Mouse (Mus musculus): ENCODE data around the gene Gm6676. TPM values are rescaled to one million over a fixed set of nuclear protein-coding genes. Genes with fewer than 3 reads are reported as not detected.
"Not testable (repeated sequence)": the region's sequence is repeated elsewhere in the genome, so short reads cannot be mapped to it uniquely, and the experiment has no call there.

The Gm6676 gene
- not detected in 2 replicates for polyA plus RNA-seq (2014; fragmentation: Nextera tagmentation; extraction: Ambion mirVana)

DNA sequence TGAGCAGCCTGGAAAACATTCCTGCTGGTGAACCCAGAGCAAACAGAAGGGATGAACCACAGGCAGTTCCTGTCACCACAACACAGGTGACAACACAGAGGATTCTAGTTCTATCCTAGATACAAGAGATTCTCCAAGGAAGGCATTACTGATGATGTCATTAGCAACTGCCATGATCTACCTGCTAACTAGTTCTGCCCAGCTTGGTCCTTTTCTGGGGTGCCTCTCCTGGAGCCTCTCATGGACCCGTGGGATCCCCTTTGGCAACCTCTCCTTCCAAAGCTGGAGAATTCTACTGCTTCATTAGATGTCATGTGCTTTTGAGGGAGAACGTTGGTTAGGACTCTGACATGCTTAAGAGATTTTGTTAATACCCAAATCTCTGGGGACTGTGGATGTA, at the start of gene Gm6676:
Gm6676 (minus strand) TSS at position 101 of the 400 bp plus-strand sequence.
- H3K4me3 ChIP-seq (ENCODE audit: low read length); H3K27me3 ChIP-seq (ENCODE audit: control insufficient read depth, insufficient read depth, low read length); H3K36me3 ChIP-seq (ENCODE audit: control insufficient read depth, insufficient read depth, low read length); ATAC-seq (ENCODE audit: low FRiP score, low TSS enrichment); H3K27ac ChIP-seq (ENCODE audit: low read depth, low read length); H3K4me1 ChIP-seq (ENCODE audit: control insufficient read depth, insufficient read depth, low read length); H3K9me3 ChIP-seq (ENCODE audit: control insufficient read depth, low read length); H3K9ac ChIP-seq (ENCODE audit: low read depth, low read length); H3K4me2 ChIP-seq (replicated peaks; ENCODE audit: low read depth, low read length): not testable (repeated sequence)
- WGBS: no CpG with 5 or more reads among the region's 2 CpGs

DNA sequence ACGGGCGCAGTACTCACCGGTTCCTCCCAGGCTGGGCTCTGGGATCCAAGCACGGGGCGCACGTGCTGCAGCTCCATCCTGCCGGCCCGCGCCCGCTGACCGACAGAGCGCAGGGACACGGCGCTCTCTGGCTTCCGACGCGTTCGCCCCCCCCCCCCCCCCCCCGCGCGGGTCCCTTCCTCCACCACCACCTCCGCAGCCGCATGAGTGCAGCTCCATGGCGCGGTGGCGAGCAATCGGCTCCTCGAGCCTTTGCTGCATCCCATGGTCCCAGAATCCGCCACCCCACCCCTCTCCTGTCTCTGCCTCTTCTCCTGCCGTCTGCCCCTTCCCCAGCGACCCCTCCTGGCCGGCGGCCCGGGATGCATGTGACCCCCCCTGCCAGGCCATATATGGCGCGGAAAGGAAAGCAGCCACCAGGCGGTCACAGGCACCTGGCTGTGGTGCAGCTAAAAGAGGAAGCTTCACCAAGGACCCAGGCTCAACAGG, 49.3 kb upstream of the Gm6676 start, which contains the start of gene Gm3512:
Gm3512 (minus strand) TSS at position 51 of the 489 bp plus-strand sequence.
- H3K9ac ChIP-seq (ENCODE audit: low read depth, low read length); H3K4me2 ChIP-seq (replicated peaks; ENCODE audit: low read depth, low read length); H3K4me1 ChIP-seq (ENCODE audit: control insufficient read depth, insufficient read depth, low read length); H3K4me3 ChIP-seq (ENCODE audit: low read length); H3K9me3 ChIP-seq (ENCODE audit: control insufficient read depth, low read length); H3K27ac ChIP-seq (ENCODE audit: low read depth, low read length); H3K36me3 ChIP-seq (ENCODE audit: control insufficient read depth, insufficient read depth, low read length); H3K27me3 ChIP-seq (ENCODE audit: control insufficient read depth, insufficient read depth, low read length); ATAC-seq (ENCODE audit: low FRiP score, low TSS enrichment): not testable (repeated sequence)
- no CpG with 5 or more reads among the region's 37 CpGs for WGBS

DNA sequence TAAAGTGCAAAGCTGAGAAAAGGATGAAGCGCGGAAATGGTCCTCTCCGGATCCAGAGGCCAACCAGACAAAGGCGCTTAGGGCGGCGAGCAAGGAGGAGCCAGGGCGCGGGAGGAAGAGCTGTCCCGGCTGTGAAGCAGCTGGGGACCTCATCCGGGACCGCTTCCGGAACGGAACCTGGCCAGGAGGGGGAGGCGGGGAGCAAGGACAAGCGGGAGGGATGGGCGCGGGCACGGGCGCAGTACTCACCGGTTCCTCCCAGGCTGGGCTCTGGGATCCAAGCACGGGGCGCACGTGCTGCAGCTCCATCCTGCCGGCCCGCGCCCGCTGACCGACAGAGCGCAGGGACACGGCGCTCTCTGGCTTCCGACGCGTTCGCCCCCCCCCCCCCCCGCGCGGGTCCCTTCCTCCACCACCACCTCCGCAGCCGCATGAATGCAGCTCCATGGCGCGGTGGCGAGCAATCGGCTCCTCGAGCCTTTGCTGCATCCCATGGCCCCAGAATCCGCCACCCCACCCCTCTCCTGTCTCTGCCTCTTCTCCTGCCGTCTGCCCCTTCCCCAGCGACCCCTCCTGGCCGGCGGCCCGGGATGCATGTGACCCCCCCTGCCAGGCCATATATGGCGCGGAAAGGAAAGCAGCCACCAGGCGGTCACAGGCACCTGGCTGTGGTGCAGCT, 19.9 kb downstream of the Gm6676 start:
- H3K4me2 ChIP-seq (replicated peaks; ENCODE audit: low read depth, low read length): peak overlapping the region; percentile 38
- not testable (repeated sequence) for H3K36me3 ChIP-seq (ENCODE audit: control insufficient read depth, insufficient read depth, low read length); H3K27me3 ChIP-seq (ENCODE audit: control insufficient read depth, insufficient read depth, low read length); H3K4me1 ChIP-seq (ENCODE audit: control insufficient read depth, insufficient read depth, low read length); H3K27ac ChIP-seq (ENCODE audit: low read depth, low read length); H3K9me3 ChIP-seq (ENCODE audit: control insufficient read depth, low read length)
- peak overlapping the region; percentile 52 for H3K9ac ChIP-seq (ENCODE audit: low read depth, low read length)
- H3K4me3 ChIP-seq (ENCODE audit: low read length): peak overlapping the region; percentile 37
- peak; percentile 57; the same call in 1 of the 2 replicates for ATAC-seq (ENCODE audit: low FRiP score, low TSS enrichment)
- 0% methylated on average over 8 of the region's 54 CpGs for WGBS

DNA sequence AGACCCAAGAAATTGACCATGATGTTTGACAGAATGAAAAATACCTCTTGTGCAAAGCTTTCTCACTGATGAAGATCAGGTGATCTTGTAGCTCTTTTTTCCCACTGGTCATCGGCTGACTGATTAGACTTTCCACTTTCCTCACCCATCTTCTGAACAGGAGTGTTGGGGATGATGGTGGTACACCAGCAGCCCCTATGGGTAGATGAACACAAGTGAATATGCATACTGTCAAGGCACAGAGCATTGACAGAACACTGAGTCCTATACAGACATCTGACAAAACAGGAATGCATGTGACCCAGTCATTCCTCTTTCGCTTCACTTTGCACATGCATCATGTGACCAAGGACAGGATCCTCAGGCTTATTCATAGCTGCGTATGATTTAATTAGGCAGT, 24.7 kb downstream of the Gm6676 start, which contains the start of gene Gm3696:
Gm3696 (minus strand) TSS at position 101 of the 400 bp plus-strand sequence.
- not testable (repeated sequence) for H3K9me3 ChIP-seq (ENCODE audit: control insufficient read depth, low read length); H3K4me1 ChIP-seq (ENCODE audit: control insufficient read depth, insufficient read depth, low read length); H3K27ac ChIP-seq (ENCODE audit: low read depth, low read length); H3K27me3 ChIP-seq (ENCODE audit: control insufficient read depth, insufficient read depth, low read length); H3K4me2 ChIP-seq (replicated peaks; ENCODE audit: low read depth, low read length); H3K9ac ChIP-seq (ENCODE audit: low read depth, low read length); H3K36me3 ChIP-seq (ENCODE audit: control insufficient read depth, insufficient read depth, low read length); ATAC-seq (ENCODE audit: low FRiP score, low TSS enrichment); H3K4me3 ChIP-seq (ENCODE audit: low read length)
- 95% methylated on average over 1 of the region's 3 CpGs for WGBS

Other genes with a start within 250 kb of the Gm6676 start
- 0.43 and 0.84 TPM in 2 replicates for gene Gm3667, start 235.4 kb downstream of the Gm6676 start, polyA plus RNA-seq (2014; fragmentation: Nextera tagmentation; extraction: Ambion mirVana)
- gene Gm6356, start 151.6 kb downstream of the Gm6676 start, polyA plus RNA-seq (2014; fragmentation: Nextera tagmentation; extraction: Ambion mirVana): not detected in 2 replicates
- gene Gm10406, start 98.0 kb downstream of the Gm6676 start, polyA plus RNA-seq (2014; fragmentation: Nextera tagmentation; extraction: Ambion mirVana): 0.58 and 0.77 TPM in 2 replicates
- not detected in 2 replicates for gene Gm3685, start 80.4 kb downstream of the Gm6676 start, polyA plus RNA-seq (2014; fragmentation: Nextera tagmentation; extraction: Ambion mirVana)
- 1.3 and 1.6 TPM in 2 replicates for gene Gm3696, start 24.8 kb downstream of the Gm6676 start, polyA plus RNA-seq (2014; fragmentation: Nextera tagmentation; extraction: Ambion mirVana)
- 4.1 and 4.6 TPM in 2 replicates for gene Gm3512, start 49.1 kb upstream of the Gm6676 start, polyA plus RNA-seq (2014; fragmentation: Nextera tagmentation; extraction: Ambion mirVana)
- gene Gm16434, start 69.1 kb upstream of the Gm6676 start, polyA plus RNA-seq (2014; fragmentation: Nextera tagmentation; extraction: Ambion mirVana): not detected in 2 replicates
- not detected in 2 replicates for gene Gm3727, start 139.3 kb upstream of the Gm6676 start, polyA plus RNA-seq (2014; fragmentation: Nextera tagmentation; extraction: Ambion mirVana)
- 1.1 and 1.5 TPM in 2 replicates for gene Gm3739, start 189.6 kb upstream of the Gm6676 start, polyA plus RNA-seq (2014; fragmentation: Nextera tagmentation; extraction: Ambion mirVana)
- gene Gm5797, start 207.0 kb upstream of the Gm6676 start, polyA plus RNA-seq (2014; fragmentation: Nextera tagmentation; extraction: Ambion mirVana): not detected in 2 replicates
- not detected in 2 replicates for gene Gm8374, start 239.7 kb upstream of the Gm6676 start, polyA plus RNA-seq (2014; fragmentation: Nextera tagmentation; extraction: Ambion mirVana)

All from kidney, embryonic 14.5 days (tissue).